Mouse (Mus musculus) forebrain, embryonic 14.5 days (tissue): ENCODE measurements at regions not wholly inside any gene's neighbourhood (a gene's known extent, or its start where the extent isn't known, plus 50 kb on each side); places are given as distances from the start of the nearest gene placed in this dataset.

ENCODE experiments used
- ATAC-seq: fragments of 200-750 bp; cut with Nextera tagmentation; 2 replicates; pipeline ENCODE4 v1.8.0; 2017; ENCODE audit warnings: mild to moderate bottlenecking, moderate library complexity
- DNase-seq: peaks from one replicate; pipeline ENCODE4 v3.0.0-alpha.2; 2015; ENCODE audit warnings: low spot score
- H3K27ac ChIP-seq: fragments of 300-500 bp; sonication (generic); 2 replicates; pipeline ENCODE4 v1.5.1; 2014; ENCODE audit warnings: low read depth, mild to moderate bottlenecking, control low read depth, low read length, moderate library complexity
- H3K27me3 ChIP-seq: fragments of 300-500 bp; sonication (generic); replicated peaks from 2 replicates; pipeline ENCODE4 v1.6.1; 2014; ENCODE audit warnings: low read length, control low read depth, mixed read lengths; ENCODE audit not compliant: control insufficient read depth, insufficient read depth
- H3K36me3 ChIP-seq: fragments of 300-500 bp; sonication (generic); 2 replicates; pipeline ENCODE4 v1.6.1; 2014; ENCODE audit warnings: low read length, control low read depth; ENCODE audit not compliant: control insufficient read depth, insufficient read depth
- H3K4me1 ChIP-seq: fragments of 300-500 bp; sonication (generic); 2 replicates; pipeline ENCODE4 v1.6.1; 2014; ENCODE audit warnings: antibody characterized with exemption, low read length, control low read depth; ENCODE audit not compliant: control insufficient read depth, insufficient read depth
- H3K4me2 ChIP-seq: fragments of 300-500 bp; sonication (generic); 2 replicates; pipeline ENCODE4 v1.6.1; 2014; ENCODE audit warnings: mild to moderate bottlenecking, control low read depth, low read length
- H3K4me3 ChIP-seq: fragments of 300-500 bp; sonication (generic); 2 replicates; pipeline ENCODE4 v1.5.1; 2014; ENCODE audit warnings: low read depth, low read length, control low read depth
- H3K9ac ChIP-seq: fragments of 300-500 bp; sonication (generic); 2 replicates; pipeline ENCODE4 v1.6.1; 2014; ENCODE audit warnings: mild to moderate bottlenecking, low read length, control low read depth, moderate library complexity
- H3K9me3 ChIP-seq: fragments of 300-500 bp; sonication (generic); replicated peaks from 2 replicates; pipeline ENCODE4 v1.6.1; 2016; ENCODE audit warnings: low read length, control low read depth, mixed read lengths; ENCODE audit not compliant: control insufficient read depth
- WGBS: fragments of 180-500 bp; shearing (Covaris S2); extraction: QIAGEN DNeasy Blood & Tissue Kit; methylation state at CpG from one replicate; pipeline ENCODE4 v1.1.7; 2014; 5-methylcytosine and 5-hydroxymethylcytosine counted together

DNA sequence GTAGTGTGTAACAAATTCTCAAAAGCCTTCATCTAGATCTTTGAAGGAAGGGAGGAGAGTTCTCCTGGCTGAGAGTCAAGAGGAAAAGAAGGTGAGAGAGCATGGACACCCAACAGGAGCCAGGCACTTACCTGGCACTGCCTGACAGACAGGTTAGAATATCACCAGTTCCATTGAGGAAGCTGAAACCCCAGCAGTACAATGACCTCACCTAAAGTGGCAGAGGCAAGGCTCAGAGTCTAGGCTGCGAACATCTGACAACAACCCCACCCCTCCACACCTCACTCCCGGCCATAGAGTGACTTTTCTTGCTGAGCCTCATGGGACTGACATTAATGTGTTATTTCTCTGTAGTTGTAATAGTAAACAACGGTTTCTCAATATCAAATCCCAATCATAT, 181.7 kb upstream of the Mgat5 start:
- 91% methylated on average over 3 of the region's 3 CpGs for WGBS

DNA sequence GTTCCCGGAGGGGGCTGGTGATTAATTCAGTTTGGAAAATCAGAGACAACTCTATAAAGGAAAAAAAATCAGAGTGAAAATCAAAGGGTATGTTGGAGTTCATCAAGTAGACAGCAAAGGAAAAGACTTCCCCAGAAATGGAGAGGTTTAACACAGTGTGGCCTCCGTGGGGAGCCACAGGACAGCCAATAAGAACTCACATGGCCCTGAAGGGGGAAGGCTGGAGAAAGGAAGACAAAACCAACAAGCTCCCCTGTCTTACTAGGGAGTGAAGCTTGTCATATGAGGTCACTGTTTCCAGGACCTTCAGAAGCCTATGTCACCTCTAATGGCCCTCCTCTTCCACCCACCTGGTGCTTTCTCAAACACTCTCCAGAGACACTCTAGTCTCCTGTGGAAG, 187.1 kb upstream of the Nckap5 start:
- ATAC-seq, result no peak
- WGBS, result 78% methylated on average over 2 of the region's 2 CpGs

More for the DNA sequence above, 181.7 kb upstream of the Mgat5 start:
- Histone ChIP-seq H3K9me3 (no peaks in the 10 kb centered on the region), H3K27ac (no peak overlapping the region), H3K9ac (no peak overlapping the region), H3K27me3 (no peaks in the 10 kb centered on the region), H3K4me2 (no peak overlapping the region), H3K4me3 (no peak overlapping the region), H3K4me1 (no peaks in the 10 kb centered on the region), H3K36me3 (no peaks in the 10 kb centered on the region)
- no peak for ATAC-seq
- DNase-seq, result no peak

GRCm38 (mm10) chr1:127015894-127016245, 185.3 kb upstream of the Nckap5 start:
- H3K27ac ChIP-seq, result peak overlapping the region; percentile 63; the same call in 1 of the 2 replicates
- H3K4me3 ChIP-seq, result no peak overlapping the region
- H3K4me2 ChIP-seq, result no peak overlapping the region
- no peaks in the 10 kb centered on the region for H3K36me3 ChIP-seq
- 44% methylated on average over 4 of the region's 4 CpGs for WGBS
- no peaks in the 10 kb centered on the region for H3K9me3 ChIP-seq
- no peak overlapping the region for H3K9ac ChIP-seq
- ATAC-seq, result no peak
- H3K27me3 ChIP-seq, result no peaks in the 10 kb centered on the region
- H3K4me1 ChIP-seq, result peaks cover 12% of the 10 kb centered on the region; the same call in 1 of the 2 replicates
- DNase-seq, result peak; percentile 33

More for the DNA sequence above, 187.1 kb upstream of the Nckap5 start:
- Histone ChIP-seq H3K4me2 (no peak overlapping the region), H3K4me3 (no peak overlapping the region), H3K9ac (no peak overlapping the region), H3K4me1 (peaks cover 12% of the 10 kb centered on the region; the same call in 1 of the 2 replicates), H3K27ac (no peak overlapping the region), H3K36me3 (no peaks in the 10 kb centered on the region), H3K27me3 (no peaks in the 10 kb centered on the region), H3K9me3 (no peaks in the 10 kb centered on the region)
- DNase-seq, result peak; percentile 29

DNA sequence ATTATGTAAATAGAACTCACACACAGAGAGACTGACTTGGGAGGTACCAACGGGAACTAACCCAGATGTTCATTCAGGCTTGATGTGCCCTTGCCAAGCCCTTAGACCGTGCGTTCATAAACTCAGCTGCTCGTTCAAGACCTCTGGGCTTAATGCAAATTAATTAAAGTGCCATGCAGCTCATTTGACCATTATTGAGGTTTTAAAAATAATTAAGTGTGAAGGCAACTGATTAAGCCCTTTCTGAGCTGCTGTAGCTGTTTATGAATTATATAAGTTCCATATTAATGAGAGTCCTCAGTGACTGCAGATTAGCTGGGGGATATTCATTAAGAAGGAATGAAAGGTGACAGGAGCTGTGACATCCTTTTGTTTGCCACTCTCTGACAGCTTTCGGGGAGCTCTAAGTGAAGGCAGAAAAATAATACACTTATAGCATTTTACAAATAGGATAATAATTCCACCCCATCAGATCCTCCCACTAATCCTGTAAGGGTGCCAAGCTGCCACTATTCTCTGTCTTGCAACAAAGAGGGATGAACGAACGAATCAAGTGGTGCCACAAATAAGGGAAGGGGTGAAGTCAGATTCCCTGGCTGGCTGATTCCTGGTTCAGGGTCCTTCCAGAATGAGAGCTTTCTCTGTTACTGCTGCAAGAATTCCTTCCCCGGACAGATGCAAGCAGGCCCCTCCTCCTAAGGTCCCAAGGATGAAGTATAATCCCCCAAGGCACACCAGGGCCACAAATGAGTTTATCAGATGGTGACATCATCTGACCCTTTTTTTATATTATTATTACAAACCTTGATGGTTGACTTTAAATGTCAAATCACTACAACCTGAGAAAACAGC, 184.7 kb upstream of the Nckap5 start:
- peak; percentile 87 for ATAC-seq
- WGBS, result 6% methylated on average over 8 of the region's 8 CpGs

DNA sequence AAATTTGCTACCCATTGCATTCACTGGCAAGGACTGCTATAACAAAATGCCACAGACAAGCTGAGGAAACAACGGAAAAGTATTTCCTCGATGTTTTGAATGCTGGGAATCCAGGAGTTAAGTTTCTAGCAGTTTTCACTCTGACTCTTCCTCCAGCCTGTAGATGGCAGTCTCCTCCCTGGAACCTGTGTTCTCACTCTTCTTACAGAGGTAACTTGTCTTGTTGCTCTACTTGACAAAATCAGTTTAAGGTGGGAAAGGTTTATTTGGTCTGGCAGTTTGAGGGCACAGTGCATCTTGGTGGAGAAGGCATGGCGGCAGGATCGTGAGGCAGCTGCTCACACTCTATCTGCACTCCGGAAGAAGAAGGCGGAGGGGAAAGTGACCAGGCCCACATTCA, 181.3 kb upstream of the Nckap5 start:
- peak; percentile 62 for DNase-seq
- H3K4me1 ChIP-seq, result peaks cover 12% of the 10 kb centered on the region; the same call in 1 of the 2 replicates
- WGBS, result 75% methylated on average over 6 of the region's 6 CpGs
- no peak overlapping the region for H3K4me2 ChIP-seq
- H3K9me3 ChIP-seq, result no peaks in the 10 kb centered on the region
- no peaks in the 10 kb centered on the region for H3K27me3 ChIP-seq
- H3K36me3 ChIP-seq, result no peaks in the 10 kb centered on the region
- no peak overlapping the region for H3K4me3 ChIP-seq
- ATAC-seq, result no peak
- H3K27ac ChIP-seq, result no peak overlapping the region
- no peak overlapping the region for H3K9ac ChIP-seq

More for the DNA sequence above, 184.7 kb upstream of the Nckap5 start:
- no peak overlapping the region for H3K4me2 ChIP-seq
- no peak overlapping the region for H3K9ac ChIP-seq
- peak overlapping the region; percentile 63; the same call in 1 of the 2 replicates for H3K27ac ChIP-seq
- no peaks in the 10 kb centered on the region for H3K9me3 ChIP-seq
- H3K27me3 ChIP-seq, result no peaks in the 10 kb centered on the region
- DNase-seq, result peak; percentile 74
- peaks cover 12% of the 10 kb centered on the region; the same call in 1 of the 2 replicates for H3K4me1 ChIP-seq
- H3K4me3 ChIP-seq, result no peak overlapping the region
- no peaks in the 10 kb centered on the region for H3K36me3 ChIP-seq

DNA sequence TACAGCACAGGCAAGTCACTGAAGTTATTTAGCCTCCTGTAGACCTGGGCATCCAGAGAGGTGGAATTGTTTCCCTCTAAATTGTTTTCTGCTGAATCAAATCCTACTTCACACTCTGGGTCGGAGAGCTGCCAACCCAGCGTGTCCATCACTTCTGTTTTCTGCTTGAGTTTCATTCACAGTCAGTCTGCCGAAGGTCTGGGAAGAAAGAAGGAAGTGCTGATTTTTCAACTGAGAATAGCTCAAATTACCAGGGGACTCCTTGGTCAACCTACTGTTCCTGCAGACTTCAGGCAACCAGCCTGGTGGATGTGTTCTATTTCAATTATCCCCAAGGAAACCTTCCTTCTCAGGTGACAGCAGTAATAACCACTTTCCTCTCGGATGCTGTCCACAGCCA, 179.1 kb upstream of the Nckap5 start:
- WGBS, result 85% methylated on average over 4 of the region's 4 CpGs
- 0 out of 2 replicates have a peak, but pooled peaks cover 3% of the 10 kb centered on the region for H3K4me1 ChIP-seq
- H3K27me3 ChIP-seq, result no peaks in the 10 kb centered on the region
- DNase-seq (no peak), ATAC-seq (no peak)
- H3K27ac ChIP-seq, result no peak overlapping the region
- H3K4me2 ChIP-seq, result no peak overlapping the region
- H3K9ac ChIP-seq, result no peak overlapping the region
- no peaks in the 10 kb centered on the region for H3K9me3 ChIP-seq
- H3K36me3 ChIP-seq, result no peaks in the 10 kb centered on the region
- H3K4me3 ChIP-seq, result no peak overlapping the region

DNA sequence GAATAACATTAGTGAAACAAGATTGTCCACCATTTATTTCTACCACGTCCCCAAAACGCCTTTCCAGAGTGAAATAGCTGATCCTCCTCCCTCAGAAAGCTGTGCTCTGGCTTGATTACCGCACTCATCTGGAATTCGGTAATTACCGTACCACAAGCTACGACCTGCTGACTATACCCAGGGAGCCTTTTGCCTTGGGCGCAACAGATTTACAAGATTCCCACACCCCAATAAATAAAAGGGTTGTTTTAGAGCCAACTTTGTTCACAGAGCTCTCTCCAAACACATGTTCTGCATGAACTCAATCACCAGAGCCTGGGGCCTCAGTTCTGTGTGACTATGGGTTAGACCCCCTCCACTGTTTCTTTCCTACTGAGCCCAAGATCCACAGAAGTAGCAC, 171.1 kb upstream of the Nckap5 start:
- no peak overlapping the region for H3K4me3 ChIP-seq
- ATAC-seq (peak; percentile 73), DNase-seq (peak; percentile 41)
- H3K27ac ChIP-seq, result no peak overlapping the region
- no peak overlapping the region for H3K4me2 ChIP-seq
- H3K36me3 ChIP-seq, result no peaks in the 10 kb centered on the region
- WGBS, result 49% methylated on average over 7 of the region's 7 CpGs
- H3K9ac ChIP-seq, result no peak overlapping the region
- no peaks in the 10 kb centered on the region for H3K9me3 ChIP-seq
- no peaks in the 10 kb centered on the region for H3K4me1 ChIP-seq
- no peaks in the 10 kb centered on the region for H3K27me3 ChIP-seq

GRCm38 (mm10) chr1:126993061-126993640, 162.6 kb upstream of the Nckap5 start:
- H3K9ac ChIP-seq, result no peak overlapping the region
- no peaks in the 10 kb centered on the region for H3K9me3 ChIP-seq
- no peaks in the 10 kb centered on the region for H3K4me1 ChIP-seq
- DNase-seq (peak; percentile 85), ATAC-seq (peak; percentile 69)
- no peaks in the 10 kb centered on the region for H3K27me3 ChIP-seq
- no peak overlapping the region for H3K27ac ChIP-seq
- no peaks in the 10 kb centered on the region for H3K36me3 ChIP-seq
- 79% methylated on average over 1 of the region's 1 CpGs for WGBS
- H3K4me3 ChIP-seq, result no peak overlapping the region
- H3K4me2 ChIP-seq, result no peak overlapping the region

DNA sequence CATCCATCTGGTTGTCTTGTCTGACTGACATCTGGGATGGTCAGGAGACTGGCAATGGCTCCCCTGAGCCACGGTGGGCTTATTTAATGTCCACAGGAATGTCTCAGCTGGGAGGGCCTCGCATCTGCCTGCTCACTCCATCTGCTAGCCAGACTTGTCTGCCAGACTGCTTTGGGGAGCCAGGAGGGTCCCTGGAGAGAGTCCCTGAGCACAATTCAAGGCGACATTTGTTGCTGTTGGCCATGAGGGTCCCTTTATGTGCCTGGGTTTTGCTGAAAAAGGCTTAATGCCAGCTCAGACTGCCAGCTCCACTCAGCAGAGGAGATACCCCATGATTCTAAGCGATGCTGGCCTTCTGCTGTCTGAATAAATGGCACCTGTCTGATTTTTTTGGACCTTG, 161.8 kb upstream of the Nckap5 start:
- peak; percentile 82 for ATAC-seq
- no peak overlapping the region for H3K27ac ChIP-seq
- no peaks in the 10 kb centered on the region for H3K9me3 ChIP-seq
- 56% methylated on average over 4 of the region's 4 CpGs for WGBS
- no peaks in the 10 kb centered on the region for H3K4me1 ChIP-seq
- H3K4me3 ChIP-seq, result no peak overlapping the region
- no peak overlapping the region for H3K9ac ChIP-seq
- no peaks in the 10 kb centered on the region for H3K27me3 ChIP-seq
- no peaks in the 10 kb centered on the region for H3K36me3 ChIP-seq
- H3K4me2 ChIP-seq, result no peak overlapping the region
- peak; percentile 72 for DNase-seq
